ENCODE assay signal across 8 mouse cellular contexts in genomic region chr11:58097621-58098365, GRCm38 (mm10). TPM values are rescaled to one million over a fixed set of nuclear protein-coding genes. Genes with fewer than 3 reads are reported as not detected.
A peak's percentile ranks its signal among the peaks of the same experiment; 100 is the strongest.
DNase-seq lines count a peak whose midpoint lies in the region; ATAC-seq lines count a peak whose summit lies in the region.

No protein-coding gene starts in this region.

- no peak overlapping the region for H3K27ac ChIP-seq in embryonic facial prominence, embryonic 10.5 days (replicated peaks)
- no peak overlapping the region for H3K27ac ChIP-seq in hindbrain, embryonic 15.5 days (replicated peaks)
- no peak overlapping the region for H3K27ac ChIP-seq in liver, embryonic 15.5 days (replicated peaks)

- peaks cover 40% of the 10 kb centered on the region for H3K27me3 ChIP-seq in embryonic facial prominence, embryonic 10.5 days (replicated peaks; ENCODE audit: low read depth, poor library complexity, severe bottlenecking)
- H3K27me3 ChIP-seq in hindbrain, embryonic 15.5 days, result peaks cover 14% of the 10 kb centered on the region
- peaks cover 46% of the 10 kb centered on the region for H3K27me3 ChIP-seq in liver, embryonic 15.5 days

- WGBS in embryonic facial prominence, embryonic 10.5 days, result 1% methylated on average over 34 of the region's 38 CpGs
- WGBS in hindbrain, embryonic 15.5 days, result 3% methylated on average over 30 of the region's 38 CpGs
- 5% methylated on average over 35 of the region's 38 CpGs for WGBS in liver, embryonic 15.5 days (ENCODE audit: insufficient replicate concordance)

- H3K9ac ChIP-seq in hindbrain, embryonic 15.5 days, result no peak overlapping the region
- H3K9ac ChIP-seq in liver, embryonic 15.5 days, result no peak overlapping the region

- 0 out of 2 replicates have a peak, but pooled peaks have one; percentile 24 for ATAC-seq in hindbrain, embryonic 15.5 days (ENCODE audit: low FRiP score, low read depth)
- ATAC-seq in liver, embryonic 15.5 days (ENCODE audit: insufficient read depth), result peak; percentile 30
- 0 out of 2 replicates have a peak, but pooled peaks have one; percentile 11 for ATAC-seq in neutrophil, adult 5-6 weeks (ENCODE audit: extremely low read depth, insufficient number of reproducible peaks, low FRiP score, poor library complexity, severe bottlenecking)

- peaks cover 20% of the 10 kb centered on the region for H3K4me1 ChIP-seq in embryonic facial prominence, embryonic 10.5 days
- H3K4me1 ChIP-seq in hindbrain, embryonic 15.5 days (replicated peaks), result peaks cover 6% of the 10 kb centered on the region; the same call in 1 of the 2 replicates
- H3K4me1 ChIP-seq in liver, embryonic 15.5 days (replicated peaks), result peaks cover 19% of the 10 kb centered on the region

- peak; percentile 67 for DNase-seq in cerebellum, adult 11 months
- DNase-seq in cerebellum, postnatal 4 days (ENCODE audit: low spot score in 2 of 2), result no peak
- DNase-seq in B cell, adult 2 months, result peak; percentile 39 to 48
- peak; percentile 33 for DNase-seq in embryonic facial prominence, embryonic 10.5 days (ENCODE audit: low spot score)
- DNase-seq in ovary, postnatal 10 days (ENCODE audit: low spot score), result no peak

- no peaks in the 10 kb centered on the region for H3K36me3 ChIP-seq in embryonic facial prominence, embryonic 10.5 days (replicated peaks)
- H3K36me3 ChIP-seq in hindbrain, embryonic 15.5 days, result no peaks in the 10 kb centered on the region
- no peaks in the 10 kb centered on the region for H3K36me3 ChIP-seq in liver, embryonic 15.5 days (replicated peaks)

- no peaks in the 10 kb centered on the region for H3K9me3 ChIP-seq in embryonic facial prominence, embryonic 10.5 days
- H3K9me3 ChIP-seq in hindbrain, embryonic 15.5 days, result no peaks in the 10 kb centered on the region
- H3K9me3 ChIP-seq in liver, embryonic 15.5 days (replicated peaks), result no peaks in the 10 kb centered on the region

- peak overlapping the region; percentile 58 for H3K4me3 ChIP-seq in embryonic facial prominence, embryonic 10.5 days
- peak overlapping the region; percentile 29 for H3K4me3 ChIP-seq in hindbrain, embryonic 15.5 days
- H3K4me3 ChIP-seq in liver, embryonic 15.5 days (replicated peaks), result peak overlapping the region; percentile 39

- peak overlapping the region; percentile 59 for H3K4me2 ChIP-seq in hindbrain, embryonic 15.5 days
- peak overlapping the region; percentile 62 for H3K4me2 ChIP-seq in liver, embryonic 15.5 days

RNA-seq across cellular contexts. Expression of gene Gm12248, which starts 4.9 kb away (rescaled TPM):
- polyA plus RNA-seq in embryonic facial prominence, embryonic 10.5 days (2016; fragmentation: Nextera tagmentation; extraction: Ambion mirVana), result not detected in 2 replicates
- polyA plus RNA-seq in hindbrain, embryonic 15.5 days (2015; fragmentation: Nextera tagmentation; extraction: Ambion mirVana), result 0.16 TPM in 1 of 2 replicates, not detected in the other
- polyA plus RNA-seq in liver, embryonic 15.5 days (2015; fragmentation: Nextera tagmentation; extraction: Ambion mirVana), result not detected in 2 replicates
- total RNA-seq in neutrophil, adult 5-6 weeks (2017), result not detected in 2 replicates

RNA-seq across cellular contexts. Expression of gene Cnot8, which starts 6.2 kb away (rescaled TPM):
- polyA plus RNA-seq in embryonic facial prominence, embryonic 10.5 days (2016; fragmentation: Nextera tagmentation; extraction: Ambion mirVana), result 105 and 107 TPM in 2 replicates
- polyA plus RNA-seq in hindbrain, embryonic 15.5 days (2015; fragmentation: Nextera tagmentation; extraction: Ambion mirVana), result 103 and 106 TPM in 2 replicates
- 34.1 and 37.2 TPM in 2 replicates for polyA plus RNA-seq in liver, embryonic 15.5 days (2015; fragmentation: Nextera tagmentation; extraction: Ambion mirVana)
- 63.9 and 75.6 TPM in 2 replicates for total RNA-seq in neutrophil, adult 5-6 weeks (2017)

Comparison
In these comparisons a context has a peak if more than half of its experiments do, and no peak if none do; other contexts are left out.
1. DNase-seq: peak in cerebellum, adult 11 months (single experiment), B cell, adult 2 months (2 of 2) and embryonic facial prominence, embryonic 10.5 days (single experiment); none in cerebellum, postnatal 4 days (0 of 2) and ovary, postnatal 10 days (single experiment).
2. Peak in every context shown above with its lines, with median percentiles within 50 percentile points of each other: H3K4me3 ChIP-seq and ATAC-seq.